Mouse (Mus musculus): ENCODE measurements around the gene Reps2. TPM values are rescaled to one million over a fixed set of nuclear protein-coding genes. Genes with fewer than 3 reads are reported as not detected.

The Reps2 gene
- total and polyA plus RNA-seq, 2 experiments from 2014 or later, result 0.07 to 0.42 TPM

GRCm38 (mm10) chrX:162584349-162584748 is 59.1 kb downstream of the Reps2 start:
- Histone ChIP-seq H3K4me2 (ENCODE audit: low read depth, low read length) (no peak overlapping the region), H3K27me3 (ENCODE audit: control insufficient read depth, insufficient read depth, low read length) (no peaks in the 10 kb centered on the region), H3K4me1 (ENCODE audit: control insufficient read depth, insufficient read depth) (no peaks in the 10 kb centered on the region), H3K9me3 (replicated peaks; ENCODE audit: control insufficient read depth, low read length) (no peaks in the 10 kb centered on the region), H3K9ac (replicated peaks; ENCODE audit: low read depth, low read length) (no peak overlapping the region), H3K27ac (ENCODE audit: low read depth) (no peak overlapping the region), H3K36me3 (replicated peaks; ENCODE audit: control insufficient read depth, insufficient read depth, low read length) (no peaks in the 10 kb centered on the region), H3K4me3 (ENCODE audit: low read depth, low read length) (no peak overlapping the region)
- DNase-seq (ENCODE audit: low spot score), result no peak
- no peak for ATAC-seq (ENCODE audit: insufficient read depth, low read depth)
- TF ChIP-seq CTCF (IDR thresholded peaks at IDR 0.05; ENCODE audit: low read depth), result no peak
- TF ChIP-seq EP300 (IDR thresholded peaks at IDR 0.05; ENCODE audit: low read depth), result no peak
- 58% methylated on average over 3 of the region's 3 CpGs for WGBS

GRCm38 (mm10) chrX:162580521-162580920 is 62.9 kb downstream of the Reps2 start:
- TF ChIP-seq EP300 (IDR thresholded peaks at IDR 0.05; ENCODE audit: low read depth) (no peak), CTCF (IDR thresholded peaks at IDR 0.05; ENCODE audit: low read depth) (no peak)
- no peak overlapping the region for H3K27ac ChIP-seq (ENCODE audit: low read depth)
- no peak overlapping the region for H3K4me3 ChIP-seq (ENCODE audit: low read depth, low read length)
- H3K36me3 ChIP-seq (replicated peaks; ENCODE audit: control insufficient read depth, insufficient read depth, low read length), result no peaks in the 10 kb centered on the region
- H3K9ac ChIP-seq (replicated peaks; ENCODE audit: low read depth, low read length), result no peak overlapping the region
- no peak for DNase-seq (ENCODE audit: low spot score)
- no peaks in the 10 kb centered on the region for H3K27me3 ChIP-seq (ENCODE audit: control insufficient read depth, insufficient read depth, low read length)
- H3K4me1 ChIP-seq (ENCODE audit: control insufficient read depth, insufficient read depth), result no peaks in the 10 kb centered on the region
- H3K4me2 ChIP-seq (ENCODE audit: low read depth, low read length), result no peak overlapping the region
- no peak for ATAC-seq (ENCODE audit: insufficient read depth, low read depth)
- no peaks in the 10 kb centered on the region for H3K9me3 ChIP-seq (replicated peaks; ENCODE audit: control insufficient read depth, low read length)
- 62% methylated on average over 3 of the region's 3 CpGs for WGBS

- Histone ChIP-seq H3K4me3 (ENCODE audit: low read depth, low read length) (no peak overlapping the region), H3K4me1 (ENCODE audit: control insufficient read depth, insufficient read depth) (no peaks in the 10 kb centered on the region), H3K9me3 (replicated peaks; ENCODE audit: control insufficient read depth, low read length) (no peaks in the 10 kb centered on the region), H3K4me2 (ENCODE audit: low read depth, low read length) (no peak overlapping the region), H3K27me3 (ENCODE audit: control insufficient read depth, insufficient read depth, low read length) (no peaks in the 10 kb centered on the region), H3K9ac (replicated peaks; ENCODE audit: low read depth, low read length) (no peak overlapping the region), H3K27ac (ENCODE audit: low read depth) (no peak overlapping the region), H3K36me3 (replicated peaks; ENCODE audit: control insufficient read depth, insufficient read depth, low read length) (no peaks in the 10 kb centered on the region)
- ATAC-seq (ENCODE audit: insufficient read depth, low read depth), result no peak
- TF ChIP-seq EP300 (IDR thresholded peaks at IDR 0.05; ENCODE audit: low read depth) (no peak), CTCF (IDR thresholded peaks at IDR 0.05; ENCODE audit: low read depth) (no peak)
- WGBS, result 65% methylated on average over 2 of the region's 2 CpGs
- no peak for DNase-seq (ENCODE audit: low spot score)
These were observed 75.0 kb downstream of the Reps2 start for GRCm38 (mm10) chrX:162568439-162568838.

GRCm38 (mm10) chrX:162565501-162565900 is 77.9 kb downstream of the Reps2 start:
- TF ChIP-seq EP300 (IDR thresholded peaks at IDR 0.05; ENCODE audit: low read depth) (no peak), CTCF (IDR thresholded peaks at IDR 0.05; ENCODE audit: low read depth) (no peak)
- H3K36me3 ChIP-seq (replicated peaks; ENCODE audit: control insufficient read depth, insufficient read depth, low read length), result no peaks in the 10 kb centered on the region

GRCm38 (mm10) chrX:162556459-162556841 is 87.0 kb downstream of the Reps2 start:
- Histone ChIP-seq H3K4me1 (ENCODE audit: control insufficient read depth, insufficient read depth) (no peaks in the 10 kb centered on the region), H3K36me3 (replicated peaks; ENCODE audit: control insufficient read depth, insufficient read depth, low read length) (no peaks in the 10 kb centered on the region), H3K4me3 (ENCODE audit: low read depth, low read length) (no peak overlapping the region), H3K27me3 (ENCODE audit: control insufficient read depth, insufficient read depth, low read length) (no peaks in the 10 kb centered on the region), H3K9me3 (replicated peaks; ENCODE audit: control insufficient read depth, low read length) (no peaks in the 10 kb centered on the region), H3K4me2 (ENCODE audit: low read depth, low read length) (no peak overlapping the region), H3K9ac (replicated peaks; ENCODE audit: low read depth, low read length) (no peak overlapping the region), H3K27ac (ENCODE audit: low read depth) (no peak overlapping the region)
- ATAC-seq (ENCODE audit: insufficient read depth, low read depth) (no peak; the same call in 1 of the 2 replicates), DNase-seq (ENCODE audit: low spot score) (peak; percentile 18)
- TF ChIP-seq CTCF (IDR thresholded peaks at IDR 0.05; ENCODE audit: low read depth), result no peak
- TF ChIP-seq EP300 (IDR thresholded peaks at IDR 0.05; ENCODE audit: low read depth), result no peak
- 34% methylated on average over 6 of the region's 6 CpGs for WGBS

More at GRCm38 (mm10) chrX:162565501-162565900, 77.9 kb downstream of the Reps2 start:
- H3K27me3 ChIP-seq (ENCODE audit: control insufficient read depth, insufficient read depth, low read length), result no peaks in the 10 kb centered on the region
- H3K27ac ChIP-seq (ENCODE audit: low read depth), result no peak overlapping the region
- 80% methylated on average over 4 of the region's 4 CpGs for WGBS
- no peak for DNase-seq (ENCODE audit: low spot score)
- no peak overlapping the region for H3K4me3 ChIP-seq (ENCODE audit: low read depth, low read length)
- H3K4me1 ChIP-seq (ENCODE audit: control insufficient read depth, insufficient read depth), result no peaks in the 10 kb centered on the region
- ATAC-seq (ENCODE audit: insufficient read depth, low read depth), result no peak
- H3K9me3 ChIP-seq (replicated peaks; ENCODE audit: control insufficient read depth, low read length), result no peaks in the 10 kb centered on the region
- H3K9ac ChIP-seq (replicated peaks; ENCODE audit: low read depth, low read length), result no peak overlapping the region
- H3K4me2 ChIP-seq (ENCODE audit: low read depth, low read length), result no peak overlapping the region

- no peak overlapping the region for H3K4me2 ChIP-seq (ENCODE audit: low read depth, low read length)
- H3K4me3 ChIP-seq (ENCODE audit: low read depth, low read length), result no peak overlapping the region
- no peak overlapping the region for H3K27ac ChIP-seq (ENCODE audit: low read depth)
- no peaks in the 10 kb centered on the region for H3K27me3 ChIP-seq (ENCODE audit: control insufficient read depth, insufficient read depth, low read length)
- WGBS, result 67% methylated on average over 1 of the region's 1 CpGs
- H3K4me1 ChIP-seq (ENCODE audit: control insufficient read depth, insufficient read depth), result no peaks in the 10 kb centered on the region
- no peaks in the 10 kb centered on the region for H3K9me3 ChIP-seq (replicated peaks; ENCODE audit: control insufficient read depth, low read length)
- ATAC-seq (ENCODE audit: insufficient read depth, low read depth), result no peak
- TF ChIP-seq CTCF (IDR thresholded peaks at IDR 0.05; ENCODE audit: low read depth), result no peak
- TF ChIP-seq EP300 (IDR thresholded peaks at IDR 0.05; ENCODE audit: low read depth), result no peak
- H3K9ac ChIP-seq (replicated peaks; ENCODE audit: low read depth, low read length), result no peak overlapping the region
- no peaks in the 10 kb centered on the region for H3K36me3 ChIP-seq (replicated peaks; ENCODE audit: control insufficient read depth, insufficient read depth, low read length)
- DNase-seq (ENCODE audit: low spot score), result no peak
These were observed 87.6 kb downstream of the Reps2 start for GRCm38 (mm10) chrX:162555729-162556458.

All from heart, postnatal 0 days (tissue).